Mouse (Mus musculus): ENCODE data around the gene Rps27l. TPM values are rescaled to one million over a fixed set of nuclear protein-coding genes. Genes with fewer than 3 reads are reported as not detected.

Rps27l gene
- polyA plus RNA-seq (2014; fragmentation: Nextera tagmentation; extraction: Ambion mirVana): 1,011 and 1,028 TPM in 2 replicates

DNA sequence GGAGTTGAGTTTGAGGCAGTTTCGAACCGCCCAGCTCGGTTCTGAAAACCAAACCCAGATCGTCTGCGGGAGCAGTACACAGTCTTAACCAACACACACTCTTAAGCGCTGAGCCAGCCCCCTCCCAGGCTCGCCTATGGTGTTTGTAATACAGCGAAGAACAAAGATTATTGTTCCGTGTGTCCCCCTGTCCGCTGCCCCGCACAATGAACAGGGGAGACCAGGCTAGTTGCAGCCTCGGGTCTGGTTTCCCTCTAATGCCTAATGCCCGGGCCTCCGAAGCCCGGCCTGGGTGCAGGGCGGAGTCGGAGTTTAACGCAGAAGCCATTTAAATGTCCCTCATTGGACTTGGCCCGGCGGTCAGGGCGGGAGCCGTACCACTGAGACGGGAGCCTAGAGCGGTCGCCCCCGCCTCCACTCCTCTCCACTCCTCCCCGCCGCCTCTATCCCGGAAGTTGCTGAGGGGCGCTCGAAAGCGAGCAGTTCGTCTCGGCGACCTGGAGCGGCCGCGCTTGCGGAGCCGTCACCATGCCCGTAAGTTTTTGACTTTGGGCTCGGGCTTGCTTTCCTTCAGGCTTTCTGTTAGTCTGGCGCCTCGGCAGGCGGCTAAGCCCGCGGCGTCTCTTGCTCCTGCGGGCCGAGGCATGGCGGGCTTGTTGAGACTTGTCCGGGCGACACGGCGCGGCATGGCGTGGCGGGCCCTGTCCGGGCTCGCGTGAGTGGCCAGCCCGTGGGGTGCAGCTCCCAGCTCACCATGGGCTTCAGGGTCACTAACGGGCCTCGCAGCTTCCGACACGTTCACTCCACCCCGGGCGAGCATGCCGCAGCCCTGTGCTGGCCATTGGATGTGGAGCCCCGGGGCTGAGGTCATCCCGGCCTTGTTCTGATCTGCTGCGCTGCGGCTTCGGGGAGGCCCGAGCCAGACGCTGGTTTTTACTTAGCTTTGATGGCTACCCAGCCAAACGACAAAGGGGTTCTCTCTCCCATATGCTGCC is at the start of gene Rps27l:
Rps27l (plus strand) TSS at position 440 of the 995 bp plus-strand sequence.
- H3K36me3 ChIP-seq (ENCODE audit: control insufficient read depth, insufficient read depth, low read length): peaks cover 2% of the 10 kb centered on the region; the same call in 1 of the 2 replicates
- DNase-seq (ENCODE audit: low spot score) (peak; percentile 95), ATAC-seq (replicated peaks; ENCODE audit: low FRiP score) (peak; percentile 99)
- H3K9ac ChIP-seq (ENCODE audit: low read depth, low read length): peak within 1 kb of the TSS; percentile 96
- peak within 1 kb of the TSS; percentile 91 for H3K4me2 ChIP-seq
- no peaks in the 10 kb centered on the region for H3K9me3 ChIP-seq (ENCODE audit: control insufficient read depth, low read length)
- H3K27me3 ChIP-seq (replicated peaks; ENCODE audit: control insufficient read depth, insufficient read depth, low read length): no peaks in the 10 kb centered on the region
- peak within 1 kb of the TSS; percentile 94 for H3K27ac ChIP-seq (ENCODE audit: low read depth, low read length)
- under 1% methylated on average over 77 of the region's 77 CpGs for WGBS
- peaks cover 5% of the 10 kb centered on the region for H3K4me1 ChIP-seq (replicated peaks; ENCODE audit: control insufficient read depth, insufficient read depth, low read length)
- peak within 1 kb of the TSS; percentile 97 for H3K4me3 ChIP-seq (ENCODE audit: low read depth, low read length)

DNA sequence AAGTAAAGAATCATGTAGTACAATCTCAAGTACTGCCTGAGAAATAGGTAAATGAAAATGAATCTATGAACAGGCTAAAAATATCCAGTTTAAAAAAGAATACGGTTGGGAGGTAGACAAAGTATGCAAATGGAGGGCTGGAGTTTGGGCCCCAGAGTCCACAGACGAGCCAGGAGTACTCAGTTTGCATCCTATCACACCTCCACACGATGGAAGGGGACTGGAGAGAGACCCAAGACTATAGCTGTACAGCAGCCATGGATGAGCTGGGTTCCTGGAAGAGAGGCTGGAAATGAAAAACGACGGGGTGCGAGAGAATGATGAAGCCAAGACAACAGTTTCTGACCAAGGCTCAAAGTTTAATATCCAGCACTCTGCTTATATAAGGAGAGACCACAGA is 48.9 kb upstream of the Rps27l start:
- Histone ChIP-seq H3K27ac (ENCODE audit: low read depth, low read length) (0 out of 2 replicates have a peak overlapping the region, but pooled peaks have one; percentile 4), H3K36me3 (ENCODE audit: control insufficient read depth, insufficient read depth, low read length) (0 out of 2 replicates have a peak, but pooled peaks cover under 1% of the 10 kb centered on the region), H3K27me3 (replicated peaks; ENCODE audit: control insufficient read depth, insufficient read depth, low read length) (no peaks in the 10 kb centered on the region), H3K4me2 (no peak overlapping the region), H3K4me3 (ENCODE audit: low read depth, low read length) (no peak overlapping the region), H3K9ac (ENCODE audit: low read depth, low read length) (no peak overlapping the region), H3K9me3 (ENCODE audit: control insufficient read depth, low read length) (no peaks in the 10 kb centered on the region), H3K4me1 (replicated peaks; ENCODE audit: control insufficient read depth, insufficient read depth, low read length) (peaks cover 47% of the 10 kb centered on the region)
- WGBS: 79% methylated on average over 6 of the region's 6 CpGs
- ATAC-seq (replicated peaks; ENCODE audit: low FRiP score) (no peak), DNase-seq (ENCODE audit: low spot score) (no peak)

DNA sequence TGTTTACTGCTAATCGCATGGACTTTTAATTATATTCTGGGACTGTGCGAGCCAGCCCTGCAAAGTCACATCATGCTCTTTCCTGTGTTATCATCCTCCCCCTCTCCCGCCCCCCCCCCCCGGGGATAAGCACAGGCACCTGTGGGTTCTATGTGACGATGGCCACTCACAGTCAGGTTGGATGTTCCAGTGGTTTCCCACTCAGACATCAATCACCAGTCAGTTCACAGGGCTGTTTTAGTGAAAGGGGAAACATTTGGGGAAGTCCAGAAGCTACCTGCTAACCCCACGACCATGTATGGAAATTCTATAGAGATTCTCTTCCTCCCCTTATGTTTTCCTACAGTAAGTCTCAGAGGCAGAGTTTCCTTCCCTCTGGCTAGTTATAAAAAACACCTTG is 48.0 kb upstream of the Rps27l start:
- Histone ChIP-seq H3K4me3 (ENCODE audit: low read depth, low read length) (no peak overlapping the region), H3K27ac (ENCODE audit: low read depth, low read length) (no peak overlapping the region), H3K4me1 (replicated peaks; ENCODE audit: control insufficient read depth, insufficient read depth, low read length) (peaks cover 47% of the 10 kb centered on the region), H3K9me3 (ENCODE audit: control insufficient read depth, low read length) (no peaks in the 10 kb centered on the region), H3K9ac (ENCODE audit: low read depth, low read length) (no peak overlapping the region), H3K36me3 (ENCODE audit: control insufficient read depth, insufficient read depth, low read length) (0 out of 2 replicates have a peak, but pooled peaks cover 3% of the 10 kb centered on the region), H3K27me3 (replicated peaks; ENCODE audit: control insufficient read depth, insufficient read depth, low read length) (no peaks in the 10 kb centered on the region), H3K4me2 (no peak overlapping the region)
- no peak for DNase-seq (ENCODE audit: low spot score)
- ATAC-seq (replicated peaks; ENCODE audit: low FRiP score): no peak
- WGBS: 66% methylated on average over 6 of the region's 6 CpGs

DNA sequence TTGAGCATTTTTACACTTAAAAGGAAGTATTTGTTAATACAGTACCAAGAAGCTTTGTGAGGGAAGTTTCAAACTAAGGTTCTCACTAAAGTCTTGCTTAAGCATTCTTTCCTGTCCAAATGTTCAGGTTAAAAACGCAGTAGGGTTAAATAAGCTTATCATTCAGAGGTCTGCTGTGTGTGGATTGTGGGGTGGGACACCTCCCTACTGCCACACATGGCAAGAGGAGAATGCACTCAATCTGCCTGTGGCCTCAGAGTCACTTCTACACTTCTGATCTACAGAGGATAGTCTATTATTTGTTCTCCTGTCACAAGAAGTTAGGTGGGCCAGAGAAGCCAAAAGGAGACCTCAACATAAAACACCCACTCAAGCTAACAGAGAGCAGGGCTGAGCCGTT is 46.8 kb upstream of the Rps27l start:
- Histone ChIP-seq H3K9ac (ENCODE audit: low read depth, low read length) (no peak overlapping the region), H3K27me3 (replicated peaks; ENCODE audit: control insufficient read depth, insufficient read depth, low read length) (no peaks in the 10 kb centered on the region), H3K9me3 (ENCODE audit: control insufficient read depth, low read length) (no peaks in the 10 kb centered on the region), H3K27ac (ENCODE audit: low read depth, low read length) (peak overlapping the region; percentile 63; the same call in 1 of the 2 replicates), H3K4me1 (replicated peaks; ENCODE audit: control insufficient read depth, insufficient read depth, low read length) (peaks cover 43% of the 10 kb centered on the region), H3K4me2 (peak overlapping the region; percentile 10; the same call in 1 of the 2 replicates), H3K4me3 (ENCODE audit: low read depth, low read length) (no peak overlapping the region), H3K36me3 (ENCODE audit: control insufficient read depth, insufficient read depth, low read length) (0 out of 2 replicates have a peak, but pooled peaks cover 3% of the 10 kb centered on the region)
- ATAC-seq (replicated peaks; ENCODE audit: low FRiP score) (peak; percentile 72), DNase-seq (ENCODE audit: low spot score) (no peak)
- WGBS: 50% methylated on average over 2 of the region's 2 CpGs

DNA sequence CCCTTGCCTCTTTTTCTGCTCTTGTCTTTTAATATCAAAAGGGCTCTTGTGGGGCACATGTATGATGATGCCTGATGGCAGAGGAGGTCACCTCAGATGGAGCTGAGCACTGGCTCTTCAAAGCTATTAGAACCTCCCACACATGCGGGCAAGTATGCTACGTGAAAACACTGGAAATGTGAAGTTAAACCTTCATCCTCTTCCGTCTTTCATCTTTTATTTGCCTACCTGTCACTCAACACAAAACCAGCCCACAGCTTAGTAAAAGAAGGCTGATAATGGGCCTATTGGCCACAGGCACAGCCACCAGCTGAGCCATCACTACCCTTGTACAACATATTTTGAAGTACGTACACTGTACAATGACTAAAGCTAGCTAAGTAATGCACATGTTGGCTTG is 46.4 kb upstream of the Rps27l start:
- Histone ChIP-seq H3K36me3 (ENCODE audit: control insufficient read depth, insufficient read depth, low read length) (0 out of 2 replicates have a peak, but pooled peaks cover 3% of the 10 kb centered on the region), H3K9ac (ENCODE audit: low read depth, low read length) (no peak overlapping the region), H3K4me1 (replicated peaks; ENCODE audit: control insufficient read depth, insufficient read depth, low read length) (peaks cover 39% of the 10 kb centered on the region), H3K4me3 (ENCODE audit: low read depth, low read length) (no peak overlapping the region), H3K4me2 (no peak overlapping the region), H3K9me3 (ENCODE audit: control insufficient read depth, low read length) (no peaks in the 10 kb centered on the region), H3K27me3 (replicated peaks; ENCODE audit: control insufficient read depth, insufficient read depth, low read length) (no peaks in the 10 kb centered on the region), H3K27ac (ENCODE audit: low read depth, low read length) (peak overlapping the region; percentile 63; the same call in 1 of the 2 replicates)
- WGBS: 74% methylated on average over 4 of the region's 4 CpGs
- no peak for DNase-seq (ENCODE audit: low spot score)
- ATAC-seq (replicated peaks; ENCODE audit: low FRiP score): no peak

DNA sequence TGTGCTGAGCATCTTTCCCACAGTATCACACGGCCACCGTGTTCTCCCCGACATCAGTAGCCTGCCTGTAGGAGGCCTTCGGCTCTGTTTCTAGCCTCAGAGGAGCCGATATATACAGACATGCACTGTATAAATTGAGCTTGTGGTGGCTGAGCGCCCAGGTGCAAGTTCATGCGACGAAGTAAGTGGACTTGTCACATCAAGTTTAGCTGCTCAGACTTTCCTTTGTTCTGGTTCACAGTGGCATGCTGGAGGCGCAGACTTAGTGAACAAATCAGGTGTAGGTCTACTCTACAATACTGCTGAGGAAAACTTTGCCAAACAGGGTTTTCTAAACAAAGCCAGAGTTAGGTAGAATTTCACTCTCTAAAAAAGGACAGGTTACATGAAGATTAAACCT is 39.9 kb upstream of the Rps27l start:
- no peak for DNase-seq (ENCODE audit: low spot score)

DNA sequence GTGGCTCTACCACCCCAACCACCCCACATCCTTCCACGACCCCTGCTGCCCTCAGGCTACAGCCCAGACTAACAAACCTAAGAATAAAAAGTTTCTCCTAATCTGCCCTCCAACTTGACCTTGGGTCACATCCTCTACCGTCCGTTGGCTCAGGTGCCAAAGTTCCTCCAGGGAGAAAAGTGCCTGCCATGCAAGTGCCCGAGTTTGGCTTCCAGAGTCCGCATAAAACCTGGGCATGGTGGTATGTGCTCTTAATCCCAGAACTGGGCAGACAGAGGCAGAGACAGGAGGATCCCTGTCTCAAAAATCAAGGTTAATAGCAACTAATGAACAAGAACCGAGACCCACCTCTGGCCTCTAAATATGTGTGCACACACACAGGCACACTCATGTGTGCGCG is 38.8 kb upstream of the Rps27l start:
- ATAC-seq (replicated peaks; ENCODE audit: low FRiP score): no peak
- 93% methylated on average over 8 of the region's 8 CpGs for WGBS

More for the DNA sequence above, 39.9 kb upstream of the Rps27l start:
- no peak overlapping the region for H3K4me3 ChIP-seq (ENCODE audit: low read depth, low read length)
- peaks cover 21% of the 10 kb centered on the region for H3K4me1 ChIP-seq (replicated peaks; ENCODE audit: control insufficient read depth, insufficient read depth, low read length)
- no peak overlapping the region for H3K27ac ChIP-seq (ENCODE audit: low read depth, low read length)
- H3K36me3 ChIP-seq (ENCODE audit: control insufficient read depth, insufficient read depth, low read length): peaks cover 7% of the 10 kb centered on the region
- H3K9ac ChIP-seq (ENCODE audit: low read depth, low read length): no peak overlapping the region
- no peaks in the 10 kb centered on the region for H3K27me3 ChIP-seq (replicated peaks; ENCODE audit: control insufficient read depth, insufficient read depth, low read length)
- H3K9me3 ChIP-seq (ENCODE audit: control insufficient read depth, low read length): no peaks in the 10 kb centered on the region
- no peak for ATAC-seq (replicated peaks; ENCODE audit: low FRiP score)
- WGBS: 90% methylated on average over 9 of the region's 9 CpGs
- H3K4me2 ChIP-seq: no peak overlapping the region

DNA sequence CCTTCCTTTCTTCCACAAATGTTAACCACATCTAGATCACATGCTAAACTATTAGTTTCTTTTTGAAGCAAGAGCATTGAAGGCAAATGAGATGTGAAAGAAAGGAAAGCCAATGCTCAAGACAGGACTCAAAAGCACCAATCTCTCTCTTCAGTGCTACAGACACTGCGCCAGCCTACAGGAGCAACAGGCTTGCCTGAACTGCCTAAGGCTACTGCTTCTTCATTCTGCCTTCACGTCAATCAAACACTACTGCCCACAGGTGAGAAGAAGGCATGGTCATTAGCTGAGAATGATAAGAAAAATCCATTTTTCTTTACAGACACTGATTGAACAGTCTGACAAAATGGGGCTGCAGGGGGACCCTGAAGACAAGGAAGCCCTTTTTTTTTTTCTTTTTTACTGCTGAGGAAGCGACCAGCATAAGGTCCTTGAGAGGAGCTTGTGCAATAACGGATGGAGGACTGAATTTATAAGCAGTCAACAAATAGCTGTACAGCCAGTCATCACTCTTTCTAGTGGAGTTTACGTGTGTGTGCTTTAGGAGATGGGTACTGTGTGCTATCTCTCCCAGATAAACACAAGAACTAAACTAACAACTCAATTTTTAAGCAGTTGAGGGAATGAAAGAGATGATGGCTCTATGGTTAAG is 38.0 kb upstream of the Rps27l start:
- no peak for ATAC-seq (replicated peaks; ENCODE audit: low FRiP score)
- H3K4me2 ChIP-seq: no peak overlapping the region
- no peak overlapping the region for H3K9ac ChIP-seq (ENCODE audit: low read depth, low read length)
- H3K27me3 ChIP-seq (replicated peaks; ENCODE audit: control insufficient read depth, insufficient read depth, low read length): no peaks in the 10 kb centered on the region
- no peak overlapping the region for H3K27ac ChIP-seq (ENCODE audit: low read depth, low read length)
- peaks cover 4% of the 10 kb centered on the region for H3K36me3 ChIP-seq (ENCODE audit: control insufficient read depth, insufficient read depth, low read length)
- H3K4me1 ChIP-seq (replicated peaks; ENCODE audit: control insufficient read depth, insufficient read depth, low read length): peaks cover 37% of the 10 kb centered on the region
- H3K9me3 ChIP-seq (ENCODE audit: control insufficient read depth, low read length): no peaks in the 10 kb centered on the region
- no peak for DNase-seq (ENCODE audit: low spot score)
- 70% methylated on average over 5 of the region's 5 CpGs for WGBS
- H3K4me3 ChIP-seq (ENCODE audit: low read depth, low read length): no peak overlapping the region

More for the DNA sequence above, 38.8 kb upstream of the Rps27l start:
- Histone ChIP-seq H3K9ac (ENCODE audit: low read depth, low read length) (no peak overlapping the region), H3K36me3 (ENCODE audit: control insufficient read depth, insufficient read depth, low read length) (peaks cover 5% of the 10 kb centered on the region), H3K4me1 (replicated peaks; ENCODE audit: control insufficient read depth, insufficient read depth, low read length) (peaks cover 30% of the 10 kb centered on the region), H3K4me2 (no peak overlapping the region), H3K4me3 (ENCODE audit: low read depth, low read length) (no peak overlapping the region), H3K9me3 (ENCODE audit: control insufficient read depth, low read length) (no peaks in the 10 kb centered on the region), H3K27me3 (replicated peaks; ENCODE audit: control insufficient read depth, insufficient read depth, low read length) (no peaks in the 10 kb centered on the region), H3K27ac (ENCODE audit: low read depth, low read length) (no peak overlapping the region)
- no peak for DNase-seq (ENCODE audit: low spot score)
